Mouse (Mus musculus): Measurements from ENCODE around the gene Mbip. TPM values are rescaled to one million over a fixed set of nuclear protein-coding genes. Genes with fewer than 3 reads are reported as not detected.

Mbip gene
- polyA plus RNA-seq, 1 experiment from 2014 or later, result 20.4 TPM

GRCm38 (mm10) chr12:56284210-56284609, 61.5 kb downstream of the Mbip start:
- no peak overlapping the region for H3K9ac ChIP-seq
- no peak overlapping the region for H3K4me3 ChIP-seq
- no peak for ATAC-seq (replicated peaks; ENCODE audit: insufficient number of reproducible peaks, insufficient read depth, low FRiP score, low read depth)
- no peaks in the 10 kb centered on the region for H3K36me3 ChIP-seq
- H3K4me1 ChIP-seq (replicated peaks), result no peaks in the 10 kb centered on the region
- no peak overlapping the region for H3K4me2 ChIP-seq
- H3K27ac ChIP-seq, result no peak overlapping the region
- no peaks in the 10 kb centered on the region for H3K9me3 ChIP-seq (replicated peaks)
- WGBS, result 59% methylated on average over 2 of the region's 2 CpGs
- no peaks in the 10 kb centered on the region for H3K27me3 ChIP-seq

DNA sequence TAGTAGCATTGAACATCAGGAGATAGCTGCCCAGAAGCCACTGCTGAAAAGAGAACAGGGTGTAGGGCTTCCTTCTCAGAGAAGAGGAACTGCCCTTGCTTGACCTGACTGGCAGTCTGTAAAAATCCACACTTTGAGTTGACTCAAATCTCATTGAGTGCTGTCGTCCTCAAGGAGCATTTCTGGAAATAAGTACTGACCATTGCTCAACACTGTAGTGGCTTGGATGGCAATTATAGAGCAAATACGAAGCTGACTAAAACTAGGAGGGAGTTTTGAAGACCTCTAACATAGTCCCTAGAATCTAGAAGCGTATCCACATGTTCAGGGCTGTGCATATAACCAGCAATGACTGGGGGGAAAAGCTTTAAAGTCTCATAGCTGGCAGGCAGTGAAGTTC, 64.0 kb downstream of the Mbip start:
- no peak overlapping the region for H3K27ac ChIP-seq
- no peaks in the 10 kb centered on the region for H3K36me3 ChIP-seq
- H3K9ac ChIP-seq, result no peak overlapping the region
- no peaks in the 10 kb centered on the region for H3K9me3 ChIP-seq (replicated peaks)
- WGBS, result 72% methylated on average over 3 of the region's 3 CpGs
- no peaks in the 10 kb centered on the region for H3K4me1 ChIP-seq (replicated peaks)
- H3K4me3 ChIP-seq, result no peak overlapping the region
- no peaks in the 10 kb centered on the region for H3K27me3 ChIP-seq
- no peak for ATAC-seq (replicated peaks; ENCODE audit: insufficient number of reproducible peaks, insufficient read depth, low FRiP score, low read depth)
- H3K4me2 ChIP-seq, result no peak overlapping the region

Other genes starting within 250 kb of the Mbip start
- 2.1 and 6.4 TPM in 2 replicates for gene Nkx2-1, start 191.0 kb upstream of the Mbip start, polyA plus RNA-seq (2015; fragmentation: Nextera tagmentation; extraction: Ambion mirVana)